In the genomic region with DNA sequence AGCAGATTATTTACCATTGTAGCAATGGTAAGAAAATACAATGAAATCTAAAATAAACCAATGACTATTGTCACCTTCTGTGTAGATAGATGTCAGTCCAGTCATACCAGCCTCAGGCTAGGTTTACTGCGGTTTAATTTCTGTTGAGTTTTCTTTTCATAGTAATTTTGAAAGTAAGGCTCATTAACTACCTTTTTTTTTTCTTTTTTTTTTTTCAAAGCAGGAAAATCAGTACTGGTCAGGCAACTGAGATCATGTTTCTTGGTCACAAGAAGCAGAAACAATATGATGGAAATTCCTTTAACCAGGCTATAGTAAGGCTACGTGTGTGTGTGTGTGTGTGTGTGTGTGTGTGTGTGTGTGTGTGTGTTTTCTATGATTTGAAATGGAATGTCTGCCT, we compare ENCODE assay signal across 22 mouse cellular contexts.
"Had no signal": no experiment of that assay in that cellular context is flagged by ENCODE, and none has a peak within 500 bp of the region (broad histone marks: within the 10 kb centered on the region; RNA-seq: fewer than 3 reads in every experiment).

No protein-coding gene starts in this region.

- DNase-seq: gastrocnemius, postnatal 14 days; gastrocnemius, postnatal 36 days; heart, adult 11 months; heart, adult 2 months; heart, postnatal 4 days; kidney, adult 18-20 months; kidney, adult 8-10 months; kidney, postnatal 10 days; kidney, postnatal 25 days; kidney, postnatal 4 days; liver; liver, embryonic 13.5 days had no signal

- H3K4me3 ChIP-seq: heart, adult 2 months; heart, embryonic 13.5 days; heart, embryonic 15.5 days; hindbrain, embryonic 10.5 days; hindbrain, embryonic 12.5 days; intestine, embryonic 15.5 days; layer of hippocampus, adult 2 months; left cerebral cortex, adult 2 months; limb, embryonic 10.5 days; limb, embryonic 12.5 days; liver, embryonic 13.5 days had no signal

- H3K4me1 ChIP-seq: heart, embryonic 13.5 days; heart, embryonic 15.5 days; hindbrain, embryonic 10.5 days; hindbrain, embryonic 12.5 days; intestine, embryonic 15.5 days; limb, embryonic 10.5 days; limb, embryonic 12.5 days; liver, embryonic 13.5 days had no signal

- H3K27ac ChIP-seq: heart, adult 2 months; heart, embryonic 13.5 days; heart, embryonic 15.5 days; hindbrain, embryonic 10.5 days; hindbrain, embryonic 12.5 days; hindbrain, embryonic 14.5 days; intestine, embryonic 15.5 days; layer of hippocampus, adult 2 months; left cerebral cortex, adult 2 months; limb, embryonic 10.5 days; limb, embryonic 12.5 days; liver, embryonic 13.5 days had no signal

- H3K36me3 ChIP-seq: heart, embryonic 13.5 days; heart, embryonic 15.5 days; hindbrain, embryonic 10.5 days; hindbrain, embryonic 12.5 days; intestine, embryonic 15.5 days; limb, embryonic 10.5 days; limb, embryonic 12.5 days; liver, embryonic 13.5 days had no signal

- H3K9me3 ChIP-seq: heart, embryonic 13.5 days; heart, embryonic 15.5 days; hindbrain, embryonic 10.5 days; hindbrain, embryonic 12.5 days; intestine, embryonic 15.5 days; limb, embryonic 10.5 days; limb, embryonic 12.5 days; liver, embryonic 13.5 days had no signal

- H3K27me3 ChIP-seq: heart, embryonic 13.5 days; heart, embryonic 15.5 days; hindbrain, embryonic 12.5 days; intestine, embryonic 15.5 days; limb, embryonic 12.5 days; liver, embryonic 13.5 days had no signal
